Mouse (Mus musculus): ENCODE results near the gene Btbd19.

Btbd19 gene

DNA sequence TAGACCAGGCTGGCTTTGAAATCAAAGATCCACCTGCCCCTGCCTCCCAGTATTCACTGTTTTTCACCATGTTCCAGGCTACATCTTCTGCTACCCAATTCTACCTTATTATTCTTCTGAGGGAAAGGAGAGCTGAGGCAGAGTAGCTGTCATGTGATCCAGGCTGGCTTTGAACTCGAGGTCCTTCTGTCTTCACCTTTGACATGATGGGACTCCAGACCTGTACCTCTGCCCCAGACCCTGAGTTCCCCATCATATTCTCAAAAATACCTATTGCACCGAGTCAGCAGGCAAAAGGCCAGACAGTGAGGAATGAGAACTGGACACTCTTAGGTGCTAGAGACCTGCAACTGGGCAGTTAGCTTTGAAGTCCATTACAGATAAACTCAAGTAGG lies 9.1 kb upstream of the Btbd19 start:
- DNase-seq (ENCODE audit: low spot score in 2 of 2): no peak

DNA sequence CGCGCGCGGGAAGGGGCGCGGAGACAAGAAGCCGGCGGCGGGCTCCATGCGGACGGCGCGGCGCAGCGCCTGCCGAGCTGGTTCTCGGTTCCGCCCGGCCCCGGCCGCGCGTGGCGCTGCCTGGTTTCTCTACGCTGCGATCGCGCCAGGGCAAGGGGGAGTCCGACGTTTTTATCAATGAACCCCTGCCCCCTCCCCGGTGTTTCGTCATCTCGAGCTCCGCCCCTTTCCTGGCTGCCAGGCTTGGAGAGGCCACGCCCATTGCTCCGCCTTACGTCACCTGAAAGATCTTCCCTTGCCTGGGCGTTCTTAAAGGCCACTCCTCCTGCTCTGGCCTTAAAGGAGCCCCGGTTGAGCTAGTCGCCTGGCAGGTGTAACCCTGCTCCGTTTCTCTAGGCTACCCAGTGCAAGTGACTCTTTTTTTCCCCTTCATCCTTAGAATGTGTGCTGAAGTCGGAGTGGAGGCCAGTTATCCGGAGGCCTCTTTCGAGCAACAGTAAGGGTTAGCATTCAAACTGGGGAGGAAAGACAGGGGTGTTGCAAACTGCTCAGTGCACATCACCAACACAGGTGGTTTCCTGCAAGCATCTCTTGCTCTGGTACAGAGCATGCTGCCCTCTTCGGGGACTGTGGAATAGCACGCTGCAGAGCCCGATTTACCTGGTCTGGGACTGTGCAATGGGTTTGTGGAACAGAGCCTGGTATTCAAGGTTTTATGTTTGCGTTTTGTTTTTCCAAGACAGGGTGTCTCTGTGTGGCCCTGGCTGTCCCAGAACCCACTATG lies 8.5 kb upstream of the Btbd19 start, which contains the start of gene Plk3:
Gene Plk3 (minus strand): TSS at position 147 of the 784 bp plus-strand sequence.
- peak; percentile 95 to 97 for DNase-seq (ENCODE audit: low spot score in 2 of 2)

DNA sequence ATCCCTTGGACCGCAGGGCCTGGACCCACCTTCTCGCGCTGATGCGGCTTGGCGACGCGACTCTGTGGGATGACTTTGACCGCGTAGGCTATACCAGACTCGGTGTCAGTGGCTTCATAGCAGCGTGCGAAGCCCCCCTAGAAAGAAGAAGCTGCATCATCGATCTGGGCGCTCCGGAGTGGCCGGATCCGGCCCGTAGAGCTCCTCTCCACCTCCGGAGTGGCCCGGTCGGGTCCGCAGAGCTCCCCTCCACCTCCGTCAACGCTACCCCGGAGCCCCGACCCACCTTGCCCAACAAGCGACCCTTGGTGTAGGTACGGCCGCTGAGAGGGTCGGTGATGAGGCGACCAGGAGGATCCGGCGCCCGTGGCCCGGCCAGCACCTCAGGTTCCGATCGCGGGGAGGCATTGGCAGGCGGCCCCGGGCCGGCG lies 7.9 kb upstream of the Btbd19 start:
- peak in 1 of 2 experiments; percentile 34 for DNase-seq (ENCODE audit: low spot score in 2 of 2)

GRCm38 (mm10) chr4:117132794-117133143 lies 7.2 kb upstream of the Btbd19 start:
- no peak for DNase-seq (ENCODE audit: low spot score in 2 of 2)

DNA sequence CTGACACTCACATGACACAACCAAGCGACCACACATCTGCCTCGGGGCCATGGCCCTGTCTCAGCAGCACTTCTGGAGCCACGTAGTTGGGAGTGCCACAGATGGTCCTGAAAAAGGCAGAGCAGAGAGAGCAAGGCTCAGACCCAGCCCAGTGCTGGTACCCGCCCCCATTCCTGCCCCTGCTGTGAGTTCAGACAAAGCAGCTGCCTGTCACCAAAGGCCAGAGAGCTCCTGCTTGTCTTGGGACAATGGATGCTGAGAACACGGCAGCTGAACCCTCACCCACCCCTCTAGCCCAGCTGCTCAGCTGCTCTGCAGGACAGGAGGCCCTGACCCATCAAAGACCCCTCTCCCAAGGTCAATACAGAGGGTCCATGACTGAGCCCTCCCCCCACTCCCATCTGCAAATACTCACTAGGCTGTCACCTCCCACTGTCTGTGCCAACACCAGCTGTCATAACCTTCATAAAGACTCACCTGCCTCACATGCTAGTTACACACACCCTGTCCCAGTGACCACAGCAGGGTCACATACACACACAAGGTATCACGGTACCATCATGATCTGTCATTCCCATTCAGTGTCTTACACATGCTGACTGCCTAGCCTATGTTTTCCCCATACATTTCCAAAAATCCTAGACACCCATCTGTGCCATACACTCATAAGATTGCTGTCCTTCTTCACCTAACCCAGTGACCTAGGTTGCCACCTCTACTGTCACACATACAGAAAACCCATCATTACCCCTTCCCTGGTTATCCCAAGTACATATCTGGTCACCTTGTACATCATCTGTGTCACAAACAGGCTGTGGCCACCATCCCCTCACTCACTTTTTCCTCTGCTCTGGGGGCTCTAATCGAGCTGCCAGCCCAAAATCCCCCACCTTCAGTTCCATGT lies 6.6 kb upstream of the Btbd19 start:
- DNase-seq (ENCODE audit: low spot score in 2 of 2): no peak

DNA sequence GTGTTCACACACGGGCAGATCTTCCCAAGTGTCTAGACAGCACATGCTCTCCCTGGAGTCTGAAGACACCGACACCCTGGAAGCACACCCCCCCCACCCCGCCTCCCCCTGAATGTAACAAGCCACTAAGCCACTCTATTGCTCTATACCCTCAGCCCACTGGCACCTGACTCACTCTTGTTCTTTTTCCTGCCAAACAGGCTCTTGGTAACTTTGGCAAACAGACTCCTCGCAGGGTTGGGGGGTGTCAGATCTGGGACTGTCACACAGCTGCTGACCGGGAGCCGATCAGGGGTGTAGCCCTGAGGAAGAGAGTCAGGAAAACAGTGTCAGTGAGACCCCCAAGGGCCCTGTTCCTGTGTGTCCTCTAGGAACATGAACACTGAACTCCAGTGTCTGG lies 5.7 kb upstream of the Btbd19 start:
- no peak for DNase-seq (ENCODE audit: low spot score in 2 of 2)

DNA sequence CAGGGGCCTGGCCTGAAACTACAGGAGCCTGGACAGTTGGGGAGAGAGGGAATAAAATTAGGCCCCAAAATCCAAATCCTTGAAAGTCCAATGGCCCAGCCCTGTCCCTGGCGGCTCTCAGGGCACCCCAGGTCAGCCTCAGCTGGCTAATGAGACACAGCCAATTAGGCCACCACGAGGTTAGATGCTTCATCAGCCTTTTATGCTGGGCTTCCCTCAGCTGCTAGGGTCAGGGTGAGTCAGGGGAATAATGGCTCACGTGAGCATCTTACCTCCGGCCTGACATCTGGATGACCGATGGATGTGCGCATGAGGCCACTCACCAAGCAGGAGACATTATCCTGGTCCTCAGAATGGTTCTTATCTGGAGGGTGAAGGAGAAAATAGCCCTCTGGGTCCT lies 5.3 kb upstream of the Btbd19 start:
- no peak for DNase-seq (ENCODE audit: low spot score in 2 of 2)

- DNase-seq (ENCODE audit: low spot score in 2 of 2): no peak
Measured at GRCm38 (mm10) chr4:117127991-117128686, 2.6 kb upstream of the Btbd19 start.

DNA sequence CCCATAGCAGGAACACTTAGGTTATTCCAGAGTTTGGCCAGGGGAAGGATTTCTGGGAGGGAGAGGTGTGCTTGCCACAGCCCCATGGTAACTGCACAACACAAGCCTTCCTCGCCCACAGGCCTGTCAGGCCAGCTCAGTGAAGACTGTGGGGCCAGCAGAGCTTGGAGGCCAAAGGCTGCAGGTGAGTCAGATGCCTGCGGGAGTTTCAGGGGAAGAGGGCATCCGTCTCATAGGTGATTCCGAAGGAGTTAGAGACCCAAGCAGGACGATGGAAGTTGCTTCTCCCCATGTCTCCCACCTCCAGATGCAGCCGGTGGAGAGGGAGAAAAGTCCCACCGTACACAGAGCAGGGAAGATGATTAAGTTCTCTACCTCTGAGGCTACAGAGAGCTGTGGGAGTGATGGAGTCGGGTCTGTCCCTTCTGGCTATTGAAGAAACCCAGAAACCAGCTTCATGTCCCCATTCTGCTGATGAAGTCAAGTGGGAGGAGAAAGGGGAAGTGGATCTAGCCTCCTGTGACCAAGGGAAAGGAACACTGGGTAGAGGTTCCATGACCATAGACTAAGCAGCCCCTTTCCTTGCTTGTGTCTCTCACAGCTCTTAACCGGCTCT lies 1.3 kb upstream of the Btbd19 start, which contains the start of gene Tctex1d4:
Gene Tctex1d4 (plus strand): TSS at position 120 of the 616 bp plus-strand sequence.
- DNase-seq (ENCODE audit: low spot score in 2 of 2): no peak

DNA sequence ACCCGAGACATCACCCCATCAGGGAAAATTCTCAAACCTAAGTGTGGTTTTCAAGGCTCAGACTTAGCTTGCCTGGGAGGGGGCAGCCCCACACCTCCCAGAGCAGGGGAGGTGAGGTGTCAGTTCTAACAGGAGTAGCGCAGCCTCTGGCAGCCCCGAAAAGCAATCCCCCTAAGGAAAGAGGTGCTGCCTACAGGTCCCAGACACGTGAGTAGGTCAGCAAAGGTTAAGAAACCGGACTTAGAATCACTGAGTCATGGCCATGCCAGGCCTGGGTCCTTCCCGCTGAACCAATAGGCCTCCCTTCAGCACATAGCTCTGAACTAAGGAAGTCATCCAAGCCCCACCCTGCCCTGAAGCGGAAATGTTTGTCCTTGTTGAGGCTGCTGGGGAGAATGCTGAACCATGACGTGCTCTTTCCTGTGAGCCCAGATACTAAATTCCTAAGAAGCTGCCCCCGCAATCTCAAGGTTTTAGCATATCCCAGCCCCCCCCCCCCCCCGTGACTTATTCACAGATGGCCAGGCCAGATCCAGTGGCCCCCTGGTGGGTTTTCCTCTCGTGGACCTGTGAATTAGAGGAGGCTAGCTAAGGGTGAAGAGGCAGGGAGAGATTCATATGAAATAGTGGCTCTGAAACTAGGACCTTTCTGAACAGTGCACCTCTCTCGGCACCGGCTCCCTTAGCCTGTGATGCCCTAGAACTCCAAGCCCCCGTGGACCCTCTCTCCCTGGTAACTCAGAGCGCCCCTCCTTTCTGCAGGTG lies 567 bp upstream of the Btbd19 start:
- DNase-seq (ENCODE audit: low spot score in 2 of 2): peak; percentile 45 to 61

DNA sequence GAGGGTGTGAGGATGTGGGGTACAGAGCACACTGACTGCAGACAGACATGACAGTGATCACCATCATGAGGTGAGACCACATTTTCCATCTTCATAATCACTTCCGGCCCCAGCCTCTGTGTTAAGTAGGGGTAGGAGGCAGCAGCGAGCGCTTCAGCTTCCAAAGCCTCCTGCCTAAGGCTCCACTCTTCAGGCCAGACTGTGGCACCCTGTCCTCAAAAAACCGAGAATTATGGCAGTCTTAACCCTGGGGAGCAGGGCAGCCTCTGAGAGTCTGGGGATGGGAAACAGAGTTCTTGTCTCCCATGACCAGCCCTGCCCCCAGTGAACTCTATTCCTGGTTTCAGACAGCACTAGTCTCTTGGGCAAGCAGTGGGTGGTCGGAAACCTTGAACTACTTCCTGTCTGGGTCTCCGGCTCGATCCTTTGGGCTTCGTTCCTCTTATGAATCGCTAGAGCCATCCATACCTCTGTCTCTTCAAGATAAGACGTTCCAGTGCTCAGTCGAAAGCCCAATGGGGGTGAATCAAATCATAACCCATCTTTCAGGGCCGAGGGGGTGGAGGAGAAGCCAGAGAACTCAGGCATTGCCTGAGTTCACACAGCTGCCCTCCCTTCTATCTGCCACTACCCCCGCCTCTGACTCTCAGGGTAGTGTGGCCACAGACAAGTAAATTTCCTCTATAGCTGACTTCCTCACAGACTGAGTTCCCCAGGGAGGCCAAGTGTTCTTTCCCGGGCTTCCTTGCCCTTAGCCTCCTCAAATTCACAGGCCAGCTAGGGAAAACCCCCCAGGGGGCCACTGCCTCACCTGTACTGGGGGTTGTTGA lies 792 bp downstream of the Btbd19 start:
- DNase-seq (ENCODE audit: low spot score in 2 of 2): peak; percentile 54 to 61

DNA sequence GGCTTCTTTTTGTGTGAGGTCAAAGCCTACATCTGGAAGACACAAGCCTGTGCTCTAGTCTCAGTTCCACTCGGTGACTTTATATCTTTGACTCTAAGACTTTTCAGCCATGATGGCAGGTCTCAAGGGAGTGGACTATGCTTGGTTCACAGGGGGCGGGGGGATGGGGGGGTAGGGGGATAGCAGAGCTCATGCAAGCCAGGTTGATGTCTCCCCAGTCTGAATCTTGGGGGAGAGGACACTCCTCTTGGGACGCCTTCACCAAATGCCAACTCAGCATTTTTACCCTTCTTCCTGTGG lies 1.4 kb downstream of the Btbd19 start:
- no peak for DNase-seq (ENCODE audit: low spot score in 2 of 2)

DNA sequence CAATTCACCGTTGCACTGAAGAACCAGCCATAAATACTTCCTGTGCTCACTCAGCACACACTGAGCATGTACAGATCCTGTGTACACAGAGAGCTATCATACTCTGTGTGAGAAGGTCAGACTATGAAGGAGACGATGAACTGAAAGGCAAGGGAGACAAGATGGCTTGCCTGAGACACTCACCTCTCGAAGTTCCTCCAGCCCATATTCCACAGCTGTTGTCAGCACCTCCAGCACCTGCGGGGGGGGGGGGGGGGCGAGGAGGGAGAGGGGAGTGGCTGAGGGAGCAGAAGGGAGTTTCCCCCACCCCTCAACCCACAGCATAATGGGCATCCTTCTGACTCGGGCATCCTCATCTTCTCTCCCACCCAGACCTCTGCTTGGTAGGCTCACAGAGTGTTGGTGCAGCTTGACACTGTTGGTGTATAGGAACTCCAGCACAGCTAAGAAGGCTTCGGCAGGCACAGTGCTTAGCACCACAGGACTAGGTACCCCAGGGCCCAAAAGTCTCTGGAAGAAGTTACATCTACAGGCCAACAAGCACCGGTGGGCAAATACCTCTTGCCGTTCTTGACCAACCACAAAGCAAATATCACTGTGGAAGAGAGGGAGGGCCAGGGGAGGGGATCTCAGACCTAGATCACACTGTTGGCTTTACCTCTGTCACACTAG lies 1.8 kb downstream of the Btbd19 start:
- no peak for DNase-seq (ENCODE audit: low spot score in 2 of 2)

DNA sequence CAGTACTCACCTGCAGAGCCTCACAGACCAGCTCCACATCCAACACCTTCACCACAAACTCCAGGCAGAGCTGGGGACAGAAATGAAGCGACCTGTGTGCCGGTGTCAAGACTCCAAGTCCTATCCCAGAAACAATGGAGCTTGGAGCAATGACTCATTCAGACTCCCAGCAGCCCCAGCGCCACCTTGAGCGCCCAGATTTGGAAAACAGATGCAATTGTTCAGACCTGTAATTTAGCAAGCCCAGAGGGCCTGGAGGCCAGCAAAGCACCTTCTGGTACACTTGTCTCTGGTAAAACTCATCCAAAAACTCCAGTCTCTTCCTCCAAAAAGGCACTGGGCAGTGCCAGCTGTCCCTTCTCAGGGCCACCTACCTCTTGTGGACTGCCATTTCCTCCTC lies 3.3 kb downstream of the Btbd19 start:
- no peak for DNase-seq (ENCODE audit: low spot score in 2 of 2)

DNA sequence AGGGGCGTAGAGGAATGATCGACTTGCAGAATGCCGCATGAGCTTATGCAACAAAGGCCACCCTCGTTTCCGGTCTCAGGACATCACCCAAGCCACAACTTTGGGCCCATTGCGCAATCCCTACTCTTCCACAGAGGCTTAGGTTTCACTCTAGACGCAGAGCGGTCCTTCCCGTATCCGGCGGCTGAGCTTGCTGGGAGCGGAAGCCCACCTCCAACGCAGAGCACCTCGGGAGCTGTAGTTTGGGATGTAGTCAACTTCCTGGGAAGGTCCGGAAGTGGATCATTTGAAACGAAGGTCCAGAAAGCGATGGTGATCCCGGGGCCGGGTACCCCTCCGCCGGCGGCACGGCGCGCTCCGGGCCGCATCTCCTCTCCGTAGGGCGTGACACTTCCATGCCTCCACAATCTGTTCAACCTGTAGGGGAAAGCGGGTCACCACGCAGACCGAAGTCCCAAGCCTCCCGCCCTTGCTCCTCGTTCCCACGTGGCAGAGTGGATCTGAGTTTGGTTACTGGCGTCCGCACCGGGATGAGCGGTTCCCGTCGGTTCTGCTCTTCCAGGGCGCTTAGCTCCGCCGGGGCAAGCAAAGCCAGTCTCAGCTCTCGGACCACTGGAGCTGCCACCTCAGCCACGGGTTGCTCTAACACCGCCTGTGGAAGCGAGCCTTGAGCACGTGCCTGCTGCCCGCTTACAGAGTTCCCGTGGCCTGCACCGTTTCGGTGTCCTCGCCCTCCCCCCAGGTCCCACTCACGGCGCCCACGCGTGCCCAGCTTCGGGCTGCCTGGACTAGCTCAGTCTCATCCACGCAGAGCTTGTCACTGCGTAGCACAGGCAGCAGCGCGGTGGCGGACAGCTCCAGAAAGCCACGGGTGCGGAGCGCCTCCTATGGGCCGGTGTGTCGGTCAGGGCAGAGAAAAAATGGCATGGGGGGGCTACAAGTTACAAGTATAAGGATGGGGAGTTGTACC lies 4.8 kb downstream of the Btbd19 start:
- peak; percentile 84 to 92 for DNase-seq (ENCODE audit: low spot score in 2 of 2)

- no peak for DNase-seq (ENCODE audit: low spot score in 2 of 2)
Measured at GRCm38 (mm10) chr4:117120052-117120444, 5.5 kb downstream of the Btbd19 start.

DNA sequence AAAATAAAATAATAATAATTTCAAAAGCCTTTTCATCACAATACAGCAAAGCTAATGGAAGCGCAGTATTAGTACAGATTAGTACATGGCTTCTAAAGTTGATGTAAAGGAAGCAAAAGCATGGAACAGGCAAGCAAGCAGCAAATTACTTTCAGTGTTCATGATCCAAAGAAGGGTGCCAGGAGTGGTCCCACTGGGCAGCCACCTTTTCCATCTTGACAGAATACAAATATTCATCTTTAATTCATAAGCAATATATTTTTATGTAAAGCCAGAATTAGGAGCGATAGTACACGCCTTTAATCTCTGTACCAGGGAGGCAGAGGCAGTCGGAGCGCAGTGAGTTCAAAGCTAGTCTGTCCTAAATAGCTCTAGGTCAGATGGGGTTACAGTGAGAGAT lies 5.9 kb downstream of the Btbd19 start:
- DNase-seq (ENCODE audit: low spot score in 2 of 2): no peak

- DNase-seq (ENCODE audit: low spot score in 2 of 2): no peak
Measured at GRCm38 (mm10) chr4:117117931-117118330, 7.6 kb downstream of the Btbd19 start.

DNA sequence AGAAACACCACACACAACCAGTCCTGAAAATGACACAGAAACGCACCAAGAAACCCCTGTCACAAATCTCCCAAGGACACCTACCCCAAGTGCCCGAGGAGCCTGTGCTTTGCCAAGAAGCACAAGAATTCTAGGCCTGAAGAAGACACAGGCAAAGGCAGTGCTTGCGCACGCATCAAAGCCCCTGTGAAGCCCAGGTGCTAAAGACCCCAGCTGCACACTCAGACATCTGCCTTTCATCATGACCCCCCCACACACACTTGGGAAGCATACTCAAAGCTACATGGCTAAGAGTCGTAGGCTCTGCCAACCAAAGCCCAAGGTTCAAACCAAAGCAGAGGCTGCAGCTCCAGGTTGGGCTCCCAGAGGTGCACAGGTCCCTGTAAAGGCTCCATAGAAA lies 9.9 kb downstream of the Btbd19 start:
- DNase-seq (ENCODE audit: low spot score in 2 of 2): no peak
